Mouse (Mus musculus) heart, postnatal 36 days (tissue): ENCODE measurements around the gene Pabpc4l. TPM values are rescaled to one million over a fixed set of nuclear protein-coding genes. Genes with fewer than 3 reads are reported as not detected.
A peak's percentile ranks its signal among the peaks of the same experiment; 100 is the strongest.
"Not testable (repeated sequence)": the region's sequence is repeated elsewhere in the genome, so short reads cannot be mapped to it uniquely, and the experiment has no call there.

Experiments
- DNase-seq, 2 experiments: peaks; one replicate each; pipeline ENCODE4 v3.0.0; 2021 to 2022
- intact Hi-C: fragments of 180-260 bp; cut with DNase I; formaldehyde crosslinking; loops from one replicate; pipeline ENCODE4 v1.15.1; 2025
- total RNA-seq, 2 experiments: library from RNA; stranded (reverse); gene quantifications; 2 replicates each; pipeline ENCODE4 v1.2.3; 2021

The Pabpc4l gene
- total RNA-seq, result under 1 TPM; 0.42 to 0.49 TPM

DNA sequence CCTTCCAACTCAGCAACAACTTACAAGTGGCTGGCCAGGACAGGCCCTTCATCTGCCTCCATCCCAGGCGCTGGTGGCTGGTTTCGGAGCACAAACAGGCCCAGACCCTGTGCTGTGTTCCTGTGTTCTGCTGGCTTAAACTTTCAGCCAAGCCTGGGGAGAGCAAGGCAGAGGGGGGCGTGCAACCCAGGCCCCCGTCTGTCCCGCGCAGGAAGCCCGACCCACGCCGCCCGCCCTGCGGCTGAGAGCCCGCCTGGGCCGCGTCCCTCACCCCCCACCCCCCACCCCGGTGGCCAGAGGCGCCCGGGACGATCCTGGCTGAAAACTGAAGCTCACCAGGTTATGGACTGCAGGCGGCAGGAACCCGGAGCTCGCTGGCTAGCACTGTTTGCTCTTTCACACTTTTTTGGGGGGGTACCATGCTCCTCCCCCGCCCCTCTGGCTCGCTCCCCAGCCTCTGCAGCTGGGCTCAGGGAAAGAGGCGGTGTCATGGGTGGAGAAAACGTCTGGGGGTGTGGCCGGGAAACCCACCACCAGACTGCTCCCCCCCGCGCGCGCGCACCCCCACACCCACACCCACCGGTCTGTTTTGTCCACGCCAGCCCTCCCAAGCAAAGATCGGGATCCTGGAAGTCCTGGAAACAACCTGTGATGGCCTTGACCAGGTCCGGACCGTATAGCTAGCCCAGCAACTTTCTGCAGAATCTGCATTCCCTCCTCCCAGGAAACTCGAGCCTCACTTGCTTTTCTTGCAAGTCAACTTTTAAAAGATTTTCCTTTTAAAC, at the start of gene Pabpc4l:
Gene Pabpc4l (minus strand): TSS at position 739 of the 785 bp plus-strand sequence.
- DNase-seq, result peak; percentile 21 to 35
- intact Hi-C loops, result no loop called here

DNA sequence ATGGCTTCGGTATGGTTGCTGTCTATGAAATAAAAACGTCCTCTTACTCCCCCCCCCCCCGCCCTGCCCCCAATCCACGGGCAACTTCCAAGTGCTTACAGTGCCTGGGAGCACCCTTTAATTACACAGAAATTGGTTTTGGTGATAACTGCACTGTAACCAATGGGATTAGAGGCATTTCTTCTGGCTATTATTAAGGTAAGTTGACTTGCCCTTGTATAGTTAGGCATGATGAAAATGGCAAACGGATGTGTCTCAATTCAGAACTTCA, 42.9 kb upstream of the Pabpc4l start:
- DNase-seq, result no peak
- intact Hi-C loops, result no loop called here

- no peak for DNase-seq
- intact Hi-C loops, result no loop called here
Measured at GRCm38 (mm10) chr3:46490132-46490988, 42.3 kb upstream of the Pabpc4l start.

DNA sequence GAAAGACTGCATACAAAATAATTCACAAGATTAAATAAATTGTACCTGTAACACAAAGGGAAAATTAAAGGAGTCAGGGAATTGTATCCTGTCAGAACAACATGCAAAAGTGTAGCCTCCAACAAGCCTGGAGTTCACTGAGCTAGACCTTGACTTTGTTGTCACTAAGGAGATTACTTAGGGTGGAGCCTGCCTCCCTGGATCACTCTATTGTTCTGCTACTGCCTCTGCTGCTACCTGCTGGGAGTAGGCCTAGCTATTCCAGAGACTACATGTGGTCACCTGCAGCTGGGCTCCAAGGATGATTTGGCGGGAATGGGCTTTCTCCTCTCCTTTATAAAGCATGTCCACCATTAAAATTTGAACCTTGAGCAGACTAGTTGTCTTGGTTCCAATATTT, 38.1 kb upstream of the Pabpc4l start:
- DNase-seq, intact Hi-C loops: not testable (repeated sequence)

GRCm38 (mm10) chr3:46448266-46448532, 180 bp upstream of the Pabpc4l start:
- intact Hi-C loops, result no loop called here
- DNase-seq, result no peak

DNA sequence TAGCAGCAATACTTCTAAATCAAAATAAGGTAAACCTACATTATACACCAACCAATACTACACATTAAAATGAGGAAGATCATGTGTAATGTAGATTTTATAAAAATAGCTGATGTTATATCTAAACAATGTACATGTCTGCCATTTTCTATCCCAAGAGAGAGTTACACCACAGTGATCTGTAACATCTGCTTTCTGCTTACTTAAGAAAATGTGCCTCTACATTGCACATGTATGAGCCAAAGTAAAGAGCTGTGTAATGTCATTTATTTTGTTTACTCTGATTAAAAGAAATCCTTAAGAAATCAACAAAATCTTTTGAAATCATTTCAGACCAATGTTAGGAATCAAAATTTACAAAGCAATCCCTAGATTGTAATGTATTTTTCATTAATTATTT, 16.6 kb downstream of the Pabpc4l start:
- intact Hi-C loops, result no loop called here
- no peak for DNase-seq
